Mouse (Mus musculus) liver, embryonic 11.5 days (tissue): ENCODE data around the gene Ncmap. TPM values are rescaled to one million over a fixed set of nuclear protein-coding genes. Genes with fewer than 3 reads are reported as not detected.

Source experiments
- ATAC-seq: fragments of 200-750 bp; cut with Nextera tagmentation; replicated peaks from 2 replicates; pipeline ENCODE4 v1.8.0; 2017; ENCODE audit warnings: moderate number of reproducible peaks, mild to moderate bottlenecking, moderate TSS enrichment, moderate library complexity; ENCODE audit not compliant: low FRiP score
- DNase-seq: peaks from one replicate; pipeline ENCODE4 v3.0.0-alpha.2; 2017; ENCODE audit warnings: low spot score
- H3K27ac ChIP-seq: fragments of 300-500 bp; sonication (generic); 2 replicates; pipeline ENCODE4 v1.5.1; 2014; ENCODE audit warnings: mild to moderate bottlenecking, low read depth, low read length, control low read depth
- H3K27me3 ChIP-seq: fragments of 300-500 bp; sonication (generic); replicated peaks from 2 replicates; pipeline ENCODE4 v1.6.1; 2014; ENCODE audit warnings: low read length, mixed read lengths; ENCODE audit not compliant: control insufficient read depth, insufficient read depth
- H3K36me3 ChIP-seq: fragments of 300-500 bp; sonication (generic); 2 replicates; pipeline ENCODE4 v1.6.1; 2014; ENCODE audit warnings: mild to moderate bottlenecking, low read length, moderate library complexity, mixed read lengths; ENCODE audit not compliant: control insufficient read depth, insufficient read depth
- H3K4me1 ChIP-seq: fragments of 300-500 bp; sonication (generic); replicated peaks from 2 replicates; pipeline ENCODE4 v1.6.1; 2014; ENCODE audit warnings: low read length, mixed read lengths; ENCODE audit not compliant: control insufficient read depth, insufficient read depth
- H3K4me2 ChIP-seq: fragments of 300-500 bp; sonication (generic); 2 replicates; pipeline ENCODE4 v1.6.1; 2014; ENCODE audit warnings: mild to moderate bottlenecking, control low read depth, moderate library complexity
- H3K4me3 ChIP-seq: fragments of 300-500 bp; sonication (generic); 2 replicates; pipeline ENCODE4 v1.5.1; 2014; ENCODE audit warnings: low read depth, low read length, control low read depth
- H3K9ac ChIP-seq: fragments of 300-500 bp; sonication (generic); 2 replicates; pipeline ENCODE4 v1.6.1; 2014; ENCODE audit warnings: low read depth, low read length, control low read depth
- H3K9me3 ChIP-seq: fragments of 300-500 bp; sonication (generic); 2 replicates; pipeline ENCODE4 v1.6.1; 2016; ENCODE audit warnings: low read length, inconsistent platforms, mixed read lengths; ENCODE audit not compliant: control insufficient read depth
- WGBS: fragments of 180-500 bp; shearing (Covaris S2); extraction: QIAGEN DNeasy Blood & Tissue Kit; methylation state at CpG from one replicate; pipeline ENCODE4 v1.1.7; 2014; 5-methylcytosine and 5-hydroxymethylcytosine counted together
- polyA plus RNA-seq: library from polyadenylated mRNA; unstranded; fragments of >200 nt; fragmentation: Nextera tagmentation; extraction: Ambion mirVana; gene quantifications from 2 replicates; pipeline ENCODE4 v1.2.1, GENCODE M21; 2014

Ncmap gene
- polyA plus RNA-seq, 1 experiment from 2014 or later, result 0.86 TPM

DNA sequence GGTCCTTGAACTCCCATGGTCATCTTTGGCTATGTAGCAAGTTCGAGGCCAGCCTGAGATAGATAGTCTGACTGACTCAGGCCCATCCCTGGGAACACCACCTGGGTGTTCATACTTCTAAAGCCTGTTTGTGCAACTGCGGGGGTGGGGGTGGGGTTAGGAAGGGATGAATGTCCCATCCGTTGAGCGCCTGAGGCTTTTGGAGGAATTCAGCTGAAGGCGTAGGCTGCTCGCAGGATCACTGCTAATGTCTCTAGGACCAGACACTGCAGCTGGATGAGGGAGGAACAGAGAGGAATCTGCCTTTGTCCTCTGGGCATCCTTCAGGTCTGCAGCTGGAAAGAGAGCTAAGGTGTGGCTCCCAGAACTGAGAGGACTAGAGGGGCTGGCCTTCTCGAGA is 3.4 kb downstream of the Ncmap start:
- no peak for ATAC-seq
- peaks cover 11% of the 10 kb centered on the region for H3K4me1 ChIP-seq
- H3K9ac ChIP-seq, result no peak overlapping the region
- WGBS, result 85% methylated on average over 7 of the region's 7 CpGs
- DNase-seq, result no peak
- H3K4me3 ChIP-seq, result no peak overlapping the region
- H3K27ac ChIP-seq, result no peak overlapping the region
- no peaks in the 10 kb centered on the region for H3K9me3 ChIP-seq
- H3K27me3 ChIP-seq, result peaks cover 42% of the 10 kb centered on the region
- H3K4me2 ChIP-seq, result no peak overlapping the region
- no peaks in the 10 kb centered on the region for H3K36me3 ChIP-seq

DNA sequence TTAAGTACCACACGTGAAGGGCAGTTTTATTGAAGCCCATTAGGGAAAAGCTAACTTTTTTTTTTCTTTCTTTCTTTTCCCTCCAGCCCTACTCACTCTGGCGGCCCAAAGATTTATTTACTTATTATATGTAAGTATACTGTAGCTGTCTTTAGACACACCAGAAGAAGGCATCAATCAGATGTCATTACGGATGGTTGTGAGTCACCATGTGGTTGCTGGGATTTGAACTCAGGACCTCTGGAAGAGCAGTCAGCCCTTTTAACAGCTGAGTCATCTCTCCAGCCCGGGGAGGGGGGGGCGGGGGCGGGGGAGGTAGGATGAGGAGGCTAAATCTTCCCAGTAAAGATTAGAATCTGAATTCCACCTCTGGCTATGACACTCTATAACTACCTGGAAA is 4.6 kb downstream of the Ncmap start:
- WGBS, result 70% methylated on average over 6 of the region's 6 CpGs
- H3K9me3 ChIP-seq, result no peaks in the 10 kb centered on the region

DNA sequence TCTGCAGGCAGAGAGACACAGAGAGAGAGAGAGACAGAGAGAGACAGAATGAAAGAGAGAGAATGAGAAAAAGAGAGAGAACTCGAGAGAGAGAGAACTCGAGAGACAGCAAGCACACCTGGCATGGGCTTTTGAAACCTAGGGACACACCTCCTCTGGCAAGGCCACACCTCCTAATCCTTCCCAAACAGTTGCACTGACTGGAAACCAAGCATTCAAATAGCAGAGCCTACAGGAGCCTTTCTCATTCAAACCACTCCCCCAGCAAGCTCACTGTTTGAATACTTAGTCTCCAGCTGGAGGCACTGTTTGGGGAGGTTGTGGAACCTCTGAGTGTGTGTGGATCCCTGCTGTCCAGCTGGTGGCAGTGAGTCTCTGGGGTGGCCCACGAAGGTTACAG is 5.2 kb downstream of the Ncmap start:
- H3K4me3 ChIP-seq, result no peak overlapping the region
- WGBS, result 68% methylated on average over 3 of the region's 3 CpGs
- no peak overlapping the region for H3K4me2 ChIP-seq
- no peak overlapping the region for H3K9ac ChIP-seq
- H3K9me3 ChIP-seq, result no peaks in the 10 kb centered on the region
- H3K36me3 ChIP-seq, result no peaks in the 10 kb centered on the region
- H3K4me1 ChIP-seq, result peaks cover 4% of the 10 kb centered on the region
- peaks cover 24% of the 10 kb centered on the region for H3K27me3 ChIP-seq
- no peak overlapping the region for H3K27ac ChIP-seq
- DNase-seq, result no peak
- no peak for ATAC-seq

More for the DNA sequence above, 4.6 kb downstream of the Ncmap start:
- DNase-seq (no peak), ATAC-seq (no peak)
- H3K27ac ChIP-seq, result no peak overlapping the region
- H3K9ac ChIP-seq, result no peak overlapping the region
- H3K36me3 ChIP-seq, result no peaks in the 10 kb centered on the region
- no peak overlapping the region for H3K4me2 ChIP-seq
- H3K27me3 ChIP-seq, result peaks cover 29% of the 10 kb centered on the region
- no peak overlapping the region for H3K4me3 ChIP-seq
- peaks cover 10% of the 10 kb centered on the region for H3K4me1 ChIP-seq

DNA sequence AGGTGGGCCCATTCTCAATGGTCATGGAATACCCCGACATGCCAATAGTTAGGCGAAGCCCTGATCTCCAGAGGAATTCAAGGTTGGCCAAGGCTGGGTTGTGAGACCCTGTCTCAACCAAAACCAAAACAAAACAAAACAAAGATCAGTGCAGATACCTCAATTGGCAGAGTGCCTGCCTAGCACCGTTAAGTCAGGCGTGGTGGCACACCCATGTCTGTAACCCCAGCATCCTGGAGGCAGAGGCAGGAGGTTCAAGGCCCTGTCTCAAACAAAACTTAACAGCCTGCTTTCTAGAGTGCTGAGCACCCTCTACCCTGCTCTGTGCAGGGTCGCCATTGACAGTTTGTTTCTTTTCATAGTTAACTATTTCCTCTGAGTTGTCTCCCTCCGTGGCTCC is 7.0 kb downstream of the Ncmap start:
- ATAC-seq, result no peak

DNA sequence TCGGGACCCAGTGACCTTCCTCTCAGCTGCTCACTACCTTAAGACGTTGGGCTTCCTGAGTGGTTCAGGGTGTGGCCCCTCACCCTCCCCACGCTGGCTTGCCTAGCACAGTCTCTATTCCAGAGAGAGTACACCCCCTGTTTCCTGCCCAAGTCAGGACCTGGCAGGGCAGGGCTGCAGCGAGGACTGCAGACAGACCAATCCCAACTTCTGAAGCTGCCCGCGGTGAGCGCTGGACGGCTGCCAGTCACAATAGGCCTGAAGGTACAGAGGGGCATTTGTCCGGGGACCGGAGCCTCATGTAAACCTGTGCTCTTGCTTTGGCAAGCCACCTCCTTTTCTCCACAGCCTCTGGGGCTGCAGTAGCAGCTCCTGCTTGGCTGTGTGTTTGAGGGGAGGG is 12.4 kb downstream of the Ncmap start:
- no peaks in the 10 kb centered on the region for H3K36me3 ChIP-seq
- DNase-seq, result no peak
- no peak overlapping the region for H3K4me2 ChIP-seq
- no peak overlapping the region for H3K9ac ChIP-seq
- no peak overlapping the region for H3K4me3 ChIP-seq
- H3K27me3 ChIP-seq, result no peaks in the 10 kb centered on the region
- ATAC-seq, result no peak
- H3K9me3 ChIP-seq, result no peaks in the 10 kb centered on the region
- WGBS, result 70% methylated on average over 10 of the region's 10 CpGs
- no peaks in the 10 kb centered on the region for H3K4me1 ChIP-seq
- no peak overlapping the region for H3K27ac ChIP-seq

More for the DNA sequence above, 7.0 kb downstream of the Ncmap start:
- 61% methylated on average over 6 of the region's 6 CpGs for WGBS
- Histone ChIP-seq H3K4me1 (no peaks in the 10 kb centered on the region), H3K9ac (no peak overlapping the region), H3K4me2 (no peak overlapping the region), H3K36me3 (no peaks in the 10 kb centered on the region), H3K27me3 (peaks cover 6% of the 10 kb centered on the region), H3K27ac (no peak overlapping the region), H3K4me3 (no peak overlapping the region), H3K9me3 (no peaks in the 10 kb centered on the region)
- DNase-seq, result no peak

DNA sequence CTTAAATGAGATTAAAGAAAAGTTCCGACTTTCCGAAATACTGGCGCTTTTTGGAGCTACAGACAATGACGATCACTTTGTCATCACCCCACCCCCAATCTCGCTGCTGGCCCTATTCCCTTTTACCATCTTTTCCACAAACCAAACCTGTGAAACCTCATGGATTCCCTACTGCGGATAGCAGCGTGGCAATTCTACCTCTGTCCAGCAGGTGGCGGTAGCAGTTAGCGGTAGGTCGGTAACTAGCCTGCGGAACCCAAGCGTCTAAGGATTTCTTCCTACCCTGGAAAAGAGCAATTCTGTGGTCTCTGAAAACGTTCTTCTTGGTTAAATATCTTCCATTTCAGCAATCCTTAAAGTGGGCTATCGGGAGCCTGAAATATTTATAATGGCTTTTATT is 15.7 kb downstream of the Ncmap start:
- peak; percentile 71 for DNase-seq
- WGBS, result 4% methylated on average over 14 of the region's 14 CpGs

DNA sequence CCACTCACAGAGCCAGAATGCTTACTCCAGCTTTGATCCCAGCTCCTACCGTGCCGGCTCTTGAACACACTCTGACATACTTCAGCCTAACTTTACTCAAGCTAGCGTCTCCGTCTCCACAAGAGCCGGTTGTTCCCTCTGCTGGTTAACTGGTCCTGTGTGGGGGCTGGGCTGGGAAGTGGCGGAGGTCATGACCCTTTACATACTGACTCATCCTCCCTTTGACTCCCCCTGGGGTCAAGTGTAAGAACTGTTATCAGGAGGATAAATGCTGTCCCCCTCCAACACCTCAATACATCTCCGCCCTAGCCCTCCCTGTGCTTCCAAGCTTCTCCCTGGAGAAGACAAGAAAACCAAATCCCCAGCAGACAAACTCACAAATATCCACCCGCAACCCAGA is 16.7 kb downstream of the Ncmap start:
- Histone ChIP-seq H3K4me1 (no peaks in the 10 kb centered on the region), H3K36me3 (no peaks in the 10 kb centered on the region), H3K27me3 (no peaks in the 10 kb centered on the region), H3K4me3 (no peak overlapping the region), H3K9ac (no peak overlapping the region), H3K27ac (no peak overlapping the region), H3K9me3 (no peaks in the 10 kb centered on the region), H3K4me2 (no peak overlapping the region)
- ATAC-seq (no peak), DNase-seq (no peak)
- WGBS, result 43% methylated on average over 8 of the region's 8 CpGs

More for the DNA sequence above, 15.7 kb downstream of the Ncmap start:
- Histone ChIP-seq H3K4me3 (no peak overlapping the region), H3K27ac (no peak overlapping the region), H3K4me2 (no peak overlapping the region), H3K27me3 (no peaks in the 10 kb centered on the region), H3K36me3 (no peaks in the 10 kb centered on the region), H3K4me1 (no peaks in the 10 kb centered on the region), H3K9ac (no peak overlapping the region), H3K9me3 (no peaks in the 10 kb centered on the region)
- ATAC-seq, result no peak

DNA sequence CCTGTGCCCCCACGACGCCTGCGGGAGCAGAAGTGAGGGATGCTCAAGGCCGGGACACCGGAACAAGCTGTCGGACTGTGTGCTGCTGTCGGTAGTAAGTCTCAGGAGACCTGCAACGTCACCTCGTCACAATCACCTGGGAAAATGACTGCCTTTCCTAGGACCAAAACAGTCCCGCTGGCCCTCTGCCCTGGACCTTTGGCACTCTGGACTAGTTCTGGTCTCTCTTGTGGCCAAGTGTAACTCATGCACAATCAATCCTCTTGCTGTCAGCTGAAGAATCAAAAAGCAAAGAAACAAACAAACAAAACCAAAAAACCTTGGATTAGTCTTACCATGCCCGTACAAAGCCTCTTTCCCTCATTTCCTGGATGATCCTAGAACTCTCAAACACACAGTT is 20.8 kb downstream of the Ncmap start:
- no peak overlapping the region for H3K9ac ChIP-seq
- DNase-seq (no peak), ATAC-seq (no peak)
- no peak overlapping the region for H3K4me2 ChIP-seq
- H3K36me3 ChIP-seq, result no peaks in the 10 kb centered on the region
- no peak overlapping the region for H3K27ac ChIP-seq
- no peaks in the 10 kb centered on the region for H3K27me3 ChIP-seq
- no peaks in the 10 kb centered on the region for H3K4me1 ChIP-seq
- WGBS, result 80% methylated on average over 11 of the region's 11 CpGs
- H3K9me3 ChIP-seq, result no peaks in the 10 kb centered on the region
- no peak overlapping the region for H3K4me3 ChIP-seq

DNA sequence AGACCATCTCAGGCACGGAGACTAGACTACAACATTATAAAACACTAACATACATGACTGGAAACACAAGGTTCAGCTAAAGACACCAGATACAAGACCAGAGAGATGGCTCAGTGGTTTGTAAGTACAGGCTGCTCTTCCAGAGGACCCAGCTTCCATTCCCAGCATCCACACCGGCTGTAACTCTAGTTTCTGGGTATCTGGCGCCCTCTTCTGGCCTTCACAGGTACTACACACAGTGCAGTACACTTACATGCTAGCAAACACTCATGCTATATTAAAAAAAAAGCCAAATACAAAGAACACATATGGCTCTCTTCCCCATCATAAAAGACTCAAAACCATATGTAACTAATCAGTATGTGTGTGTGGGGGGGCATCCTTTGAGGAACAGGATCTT is 22.6 kb downstream of the Ncmap start:
- Histone ChIP-seq H3K27me3 (no peaks in the 10 kb centered on the region), H3K27ac (no peak overlapping the region), H3K4me1 (no peaks in the 10 kb centered on the region), H3K4me2 (no peak overlapping the region), H3K4me3 (no peak overlapping the region), H3K9ac (no peak overlapping the region), H3K9me3 (no peaks in the 10 kb centered on the region), H3K36me3 (no peaks in the 10 kb centered on the region)
- 58% methylated on average over 3 of the region's 3 CpGs for WGBS
- DNase-seq, result no peak
- ATAC-seq, result no peak
